Mouse (Mus musculus): Measurements from ENCODE around the gene Ggn.

GRCm38 (mm10) chr7:29162294-29162693 is 7.7 kb upstream of the Ggn start:
- TF ChIP-seq CTCF (IDR thresholded peaks at IDR 0.05; ENCODE audit: insufficient read depth, low read length): no peak
- no peak for TF ChIP-seq POLR2A (IDR thresholded peaks at IDR 0.05; ENCODE audit: borderline replicate concordance, extremely low read depth, low read depth, low read length)
